Mouse (Mus musculus): ENCODE measurements around the gene Vamp2.

The Vamp2 gene

GRCm38 (mm10) chr11:69064259-69065133, 23.8 kb upstream of the Vamp2 start:
- DNase-seq (ENCODE audit: low spot score in 2 of 2): no peak

GRCm38 (mm10) chr11:69065394-69065925, 22.8 kb upstream of the Vamp2 start:
- DNase-seq (ENCODE audit: low spot score in 2 of 2): no peak

- peak; percentile 60 to 61 for DNase-seq (ENCODE audit: low spot score in 2 of 2)
These were observed 22.0 kb upstream of the Vamp2 start for GRCm38 (mm10) chr11:69066163-69066861.

GRCm38 (mm10) chr11:69066956-69067355, 21.3 kb upstream of the Vamp2 start:
- peak; percentile 94 to 96 for DNase-seq (ENCODE audit: low spot score in 2 of 2)

GRCm38 (mm10) chr11:69067601-69068000, 20.7 kb upstream of the Vamp2 start:
- DNase-seq (ENCODE audit: low spot score in 2 of 2): no peak

- no peak for DNase-seq (ENCODE audit: low spot score in 2 of 2)
These were observed 18.2 kb upstream of the Vamp2 start for GRCm38 (mm10) chr11:69070093-69070492.

GRCm38 (mm10) chr11:69070590-69071222, 17.6 kb upstream of the Vamp2 start, which contains the start of gene Tmem107:
TSS of gene Tmem107 (plus strand) at chr11:69070806.
- DNase-seq (ENCODE audit: low spot score in 2 of 2): peak; percentile 94 to 97

- no peak for DNase-seq (ENCODE audit: low spot score in 2 of 2)
These were observed 17.0 kb upstream of the Vamp2 start for GRCm38 (mm10) chr11:69071262-69071661.

GRCm38 (mm10) chr11:69072234-69072633, 16.1 kb upstream of the Vamp2 start:
- no peak for DNase-seq (ENCODE audit: low spot score in 2 of 2)

- no peak for DNase-seq (ENCODE audit: low spot score in 2 of 2)
These were observed 15.6 kb upstream of the Vamp2 start for GRCm38 (mm10) chr11:69072666-69073064.

- peak; percentile 88 to 91 for DNase-seq (ENCODE audit: low spot score in 2 of 2)
These were observed 15.0 kb upstream of the Vamp2 start for GRCm38 (mm10) chr11:69073065-69073888.

- no peak for DNase-seq (ENCODE audit: low spot score in 2 of 2)
These were observed 14.1 kb upstream of the Vamp2 start for GRCm38 (mm10) chr11:69073951-69074775.

GRCm38 (mm10) chr11:69074776-69075069, 13.6 kb upstream of the Vamp2 start:
- no peak for DNase-seq (ENCODE audit: low spot score in 2 of 2)

- no peak for DNase-seq (ENCODE audit: low spot score in 2 of 2)
These were observed 12.4 kb upstream of the Vamp2 start for GRCm38 (mm10) chr11:69075764-69076479.

- DNase-seq (ENCODE audit: low spot score in 2 of 2): no peak
These were observed 11.7 kb upstream of the Vamp2 start for GRCm38 (mm10) chr11:69076572-69076971.

GRCm38 (mm10) chr11:69077316-69077715, 11.0 kb upstream of the Vamp2 start:
- no peak for DNase-seq (ENCODE audit: low spot score in 2 of 2)

- DNase-seq (ENCODE audit: low spot score in 2 of 2): no peak
These were observed 10.2 kb upstream of the Vamp2 start for GRCm38 (mm10) chr11:69078041-69078440.

GRCm38 (mm10) chr11:69078805-69079438, 9.4 kb upstream of the Vamp2 start:
- no peak for DNase-seq (ENCODE audit: low spot score in 2 of 2)

- no peak for DNase-seq (ENCODE audit: low spot score in 2 of 2)
These were observed 8.0 kb upstream of the Vamp2 start for GRCm38 (mm10) chr11:69080102-69080854.

Data from right cerebral cortex, adult 2 months (tissue).